In genomic region chr19:44882552-44883024, GRCm38 (mm10) we compare ENCODE assay signal across 9 mouse cellular contexts. TPM values are rescaled to one million over a fixed set of nuclear protein-coding genes. Genes with fewer than 3 reads are reported as not detected.
DNase-seq lines count a peak whose midpoint lies in the region; ATAC-seq and TF ChIP-seq lines count a peak whose summit lies in the region.
"Had no signal": no experiment of that assay in that cellular context is flagged by ENCODE, and none has a peak within 500 bp of the region (broad histone marks: within the 10 kb centered on the region; RNA-seq: fewer than 3 reads in every experiment).

No protein-coding gene starts in this region.

- no peaks in the 10 kb centered on the region for H3K36me3 ChIP-seq in intestine, embryonic 15.5 days
- H3K36me3 ChIP-seq in liver, postnatal 0 days (replicated peaks; ENCODE audit: insufficient read depth, low read length) = no peaks in the 10 kb centered on the region
- no peaks in the 10 kb centered on the region for H3K36me3 ChIP-seq in stomach, embryonic 16.5 days (ENCODE audit: control insufficient read depth, insufficient read depth, low read length)

- intact Hi-C loops in gastrocnemius, postnatal 14 days (cut with DNase I; ENCODE audit: low total_unique reads) = no loop called here

- no peak for TF ChIP-seq CTCF in liver, postnatal 0 days (IDR thresholded peaks at IDR 0.05; ENCODE audit: low read depth)

- peaks cover 2% of the 10 kb centered on the region; the same call in 1 of the 2 replicates for H3K4me1 ChIP-seq in intestine, embryonic 15.5 days (replicated peaks)
- no peaks in the 10 kb centered on the region for H3K4me1 ChIP-seq in liver, postnatal 0 days (ENCODE audit: insufficient read depth)
- H3K4me1 ChIP-seq in stomach, embryonic 16.5 days (ENCODE audit: control insufficient read depth, insufficient read depth, low read length) = peaks cover 3% of the 10 kb centered on the region; the same call in 1 of the 2 replicates

- H3K27me3 ChIP-seq in intestine, embryonic 15.5 days (replicated peaks) = peaks cover 36% of the 10 kb centered on the region
- H3K27me3 ChIP-seq in liver, postnatal 0 days (ENCODE audit: insufficient read depth, low read length) = peaks cover 52% of the 10 kb centered on the region
- H3K27me3 ChIP-seq in stomach, embryonic 16.5 days (ENCODE audit: control insufficient read depth, insufficient read depth, low read length) = peaks cover 46% of the 10 kb centered on the region

- no peak for TF ChIP-seq EP300 in liver, postnatal 0 days (IDR thresholded peaks at IDR 0.05; ENCODE audit: low read depth)

- no peaks in the 10 kb centered on the region for H3K9me3 ChIP-seq in intestine, embryonic 15.5 days
- H3K9me3 ChIP-seq in liver, postnatal 0 days (ENCODE audit: low read length) = no peaks in the 10 kb centered on the region
- H3K9me3 ChIP-seq in stomach, embryonic 16.5 days (replicated peaks; ENCODE audit: control insufficient read depth, low read length) = no peaks in the 10 kb centered on the region

- H3K4me2 ChIP-seq in intestine, embryonic 15.5 days (replicated peaks) = peak overlapping the region; percentile 71
- peak overlapping the region; percentile 36; the same call in 1 of the 2 replicates for H3K4me2 ChIP-seq in liver, postnatal 0 days (ENCODE audit: low read depth, low read length)
- peak overlapping the region; percentile 60 for H3K4me2 ChIP-seq in stomach, embryonic 16.5 days (ENCODE audit: low read depth, low read length)

- peak overlapping the region; percentile 42 for H3K9ac ChIP-seq in intestine, embryonic 15.5 days
- no peak overlapping the region; the same call in 1 of the 2 replicates for H3K9ac ChIP-seq in liver, postnatal 0 days (replicated peaks)
- H3K9ac ChIP-seq in stomach, embryonic 16.5 days (ENCODE audit: low read length) = peak overlapping the region; percentile 64

- WGBS in intestine, embryonic 15.5 days = 2% methylated on average over 31 of the region's 31 CpGs
- WGBS in liver, postnatal 0 days (ENCODE audit: insufficient replicate concordance) = 2% methylated on average over 30 of the region's 31 CpGs
- WGBS in stomach, embryonic 16.5 days = 1% methylated on average over 31 of the region's 31 CpGs

- peak; percentile 37 to 49 for DNase-seq in cerebellum, adult 18-20 months
- peak; percentile 56 to 59 for DNase-seq in cerebellum, postnatal 10 days
- peak; percentile 66 for DNase-seq in gastrocnemius, postnatal 14 days
- no peak for DNase-seq in liver, postnatal 0 days
- DNase-seq in layer of hippocampus, adult 18-20 months (ENCODE audit: low spot score in 2 of 2) = no peak

- no peak overlapping the region for H3K27ac ChIP-seq in intestine, embryonic 15.5 days
- no peak overlapping the region for H3K27ac ChIP-seq in liver, postnatal 0 days (ENCODE audit: low read depth)
- H3K27ac ChIP-seq in stomach, embryonic 16.5 days (ENCODE audit: low read length) = no peak overlapping the region

- no peak for ATAC-seq in cerebellum, adult (ENCODE audit: insufficient number of reproducible peaks, low FRiP score, low TSS enrichment)
- peak; percentile 45; the same call in 1 of the 2 replicates for ATAC-seq in intestine, embryonic 15.5 days
- ATAC-seq in liver, postnatal 0 days = no peak
- ATAC-seq in stomach, embryonic 16.5 days (ENCODE audit: insufficient read depth, low FRiP score) = 0 out of 2 replicates have a peak, but pooled peaks have one; percentile 46

- peak overlapping the region; percentile 25 for H3K4me3 ChIP-seq in intestine, embryonic 15.5 days (replicated peaks)
- peak overlapping the region; percentile 9; the same call in 1 of the 2 replicates for H3K4me3 ChIP-seq in liver, postnatal 0 days (ENCODE audit: low read depth, low read length)
- H3K4me3 ChIP-seq in stomach, embryonic 16.5 days (replicated peaks; ENCODE audit: low read length) = peak overlapping the region; percentile 41
- H3K4me3 ChIP-seq: erythroblast, embryonic 14.5 days had no signal

RNA-seq across cellular contexts. Expression of gene Slf2, which starts 48.4 kb away (rescaled TPM):
- 10 to 100 TPM; 13.5 to 15.9 TPM for total RNA-seq in gastrocnemius, postnatal 14 days (2021)
- 31.9 and 33.9 TPM in 2 replicates for polyA plus RNA-seq in intestine, embryonic 15.5 days (2015; fragmentation: Nextera tagmentation; extraction: Ambion mirVana)
- polyA plus RNA-seq in liver, postnatal 0 days (2015; fragmentation: Nextera tagmentation; extraction: Ambion mirVana) = 6.5 and 7.5 TPM in 2 replicates
- 31.3 and 31.4 TPM in 2 replicates for polyA plus RNA-seq in stomach, embryonic 16.5 days (2015; fragmentation: Nextera tagmentation; extraction: Ambion mirVana)
- 10 to 100 TPM; 40.1 to 41.9 TPM for total RNA-seq in layer of hippocampus, adult 18-20 months (2021)

Comparison
In these comparisons a context has a peak if more than half of its experiments do, and no peak if none do; other contexts are left out.
1. DNase-seq: peak in cerebellum, adult 18-20 months (2 of 2), cerebellum, postnatal 10 days (2 of 2) and gastrocnemius, postnatal 14 days (single experiment); none in liver, postnatal 0 days (single experiment) and layer of hippocampus, adult 18-20 months (0 of 2).
2. ATAC-seq: peak in intestine, embryonic 15.5 days (single experiment) and stomach, embryonic 16.5 days (single experiment); none in cerebellum, adult (single experiment) and liver, postnatal 0 days (single experiment).
3. Peak in every context shown above with its lines, with median percentiles within 50 percentile points of each other: H3K4me2 ChIP-seq and H3K4me3 ChIP-seq.